Mouse (Mus musculus) thymus, adult 2 months (tissue): ENCODE measurements at regions not wholly inside any gene's neighbourhood (a gene's known extent, or its start where the extent isn't known, plus 50 kb on each side); places are given as distances from the start of the nearest gene placed in this dataset.

ENCODE experiments used
- CTCF ChIP-seq: fragments of 200-500 bp; IDR thresholded peaks from 2 replicates; pipeline ENCODE4 v1.5.1; 2012; ENCODE audit warnings: mild to moderate bottlenecking, control low read depth, low read length, moderate library complexity, borderline replicate concordance; ENCODE audit not compliant: control insufficient read depth, poor library complexity, insufficient read depth; ENCODE audit errors: extremely low read depth
- POLR2A ChIP-seq: fragments of 200-500 bp; IDR thresholded peaks from 2 replicates; pipeline ENCODE4 v1.6.1; 2012; ENCODE audit warnings: mild to moderate bottlenecking, low read length, control low read depth, moderate library complexity; ENCODE audit not compliant: control insufficient read depth, poor library complexity, insufficient read depth; ENCODE audit errors: extremely low read depth

DNA sequence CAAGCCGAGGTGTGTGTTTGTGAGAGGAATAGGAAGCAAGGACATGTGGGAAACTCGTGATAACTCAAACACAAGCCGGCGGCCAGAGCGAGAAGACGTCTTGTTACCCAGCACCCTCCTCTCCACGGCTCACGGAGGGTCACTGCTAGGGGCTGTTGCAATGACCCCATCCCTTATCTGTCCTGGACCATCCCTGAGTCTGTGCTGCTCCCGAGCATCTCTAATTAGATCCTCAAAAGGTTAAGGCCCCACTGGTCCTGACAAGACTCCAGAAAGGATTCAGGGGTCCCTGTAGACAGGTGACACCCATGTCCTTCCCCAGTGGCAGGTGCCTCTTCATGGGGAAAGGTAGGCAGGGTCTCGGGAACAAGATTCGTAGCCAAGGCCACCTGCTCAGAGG, 212.6 kb downstream of the Gm26897 start:
- TF ChIP-seq CTCF (no peak), POLR2A (no peak)
